Mouse (Mus musculus) bone marrow, adult 2 months (tissue): ENCODE measurements around the gene Cdkn2d.

Experiments
- CTCF ChIP-seq: fragments of 200-500 bp; IDR thresholded peaks from 2 replicates; pipeline ENCODE4 v1.5.1; 2011; ENCODE audit warnings: low read length, control low read depth; ENCODE audit not compliant: control insufficient read depth, insufficient read depth
- POLR2A ChIP-seq: fragments of 200-500 bp; IDR thresholded peaks from 2 replicates; pipeline ENCODE4 v1.6.1; 2011; ENCODE audit warnings: low read depth, mild to moderate bottlenecking, control low read depth, low read length, borderline replicate concordance; ENCODE audit not compliant: control insufficient read depth

- TF ChIP-seq POLR2A = no peak
- no peak for TF ChIP-seq CTCF
These were observed 42.3 kb upstream of the Cdkn2d start for GRCm38 (mm10) chr9:21333523-21333922.
